Mouse (Mus musculus): ENCODE measurements around the gene Baz1b.

Gene Baz1b

GRCm38 (mm10) chr5:135236571-135236970, 49.5 kb downstream of the Baz1b start:
- peak; percentile 37 for DNase-seq (ENCODE audit: low spot score)

- DNase-seq (ENCODE audit: low spot score), result no peak
Observed at GRCm38 (mm10) chr5:135238832-135239231, 51.8 kb downstream of the Baz1b start.

- no peak for DNase-seq (ENCODE audit: low spot score)
Observed at GRCm38 (mm10) chr5:135241474-135241873, 54.4 kb downstream of the Baz1b start.

- no peak for DNase-seq (ENCODE audit: low spot score)
Observed at GRCm38 (mm10) chr5:135242136-135242535, 55.1 kb downstream of the Baz1b start.

- no peak for DNase-seq (ENCODE audit: low spot score)
Observed at GRCm38 (mm10) chr5:135242608-135243007, 55.5 kb downstream of the Baz1b start.

GRCm38 (mm10) chr5:135243166-135243565, 56.1 kb downstream of the Baz1b start:
- DNase-seq (ENCODE audit: low spot score), result no peak

GRCm38 (mm10) chr5:135246531-135246930, 59.5 kb downstream of the Baz1b start:
- DNase-seq (ENCODE audit: low spot score), result no peak

- no peak for DNase-seq (ENCODE audit: low spot score)
Observed at GRCm38 (mm10) chr5:135247337-135247736, 60.3 kb downstream of the Baz1b start.

- DNase-seq (ENCODE audit: low spot score), result no peak
Observed at GRCm38 (mm10) chr5:135248956-135249676, 62.1 kb downstream of the Baz1b start.

- DNase-seq (ENCODE audit: low spot score), result no peak
Observed at GRCm38 (mm10) chr5:135250186-135251078, 63.4 kb downstream of the Baz1b start.

- peak; percentile 87 for DNase-seq (ENCODE audit: low spot score)
Observed at GRCm38 (mm10) chr5:135251079-135251454, 64.0 kb downstream of the Baz1b start, which contains the start of gene Fzd9. TSS of gene Fzd9 (minus strand) at chr5:135251230.

- no peak for DNase-seq (ENCODE audit: low spot score)
Observed at GRCm38 (mm10) chr5:135253741-135254401, 66.8 kb downstream of the Baz1b start.

GRCm38 (mm10) chr5:135256166-135256565, 69.1 kb downstream of the Baz1b start:
- no peak for DNase-seq (ENCODE audit: low spot score)

GRCm38 (mm10) chr5:135257559-135257958, 70.5 kb downstream of the Baz1b start:
- DNase-seq (ENCODE audit: low spot score), result no peak

GRCm38 (mm10) chr5:135258280-135259150, 71.5 kb downstream of the Baz1b start:
- no peak for DNase-seq (ENCODE audit: low spot score)

GRCm38 (mm10) chr5:135263866-135264503, 76.9 kb downstream of the Baz1b start:
- DNase-seq (ENCODE audit: low spot score), result no peak

- DNase-seq (ENCODE audit: low spot score), result no peak
Observed at GRCm38 (mm10) chr5:135264548-135264947, 77.5 kb downstream of the Baz1b start.

- DNase-seq (ENCODE audit: low spot score), result no peak
Observed at GRCm38 (mm10) chr5:135269451-135269850, 82.4 kb downstream of the Baz1b start.

GRCm38 (mm10) chr5:135270361-135270760, 83.3 kb downstream of the Baz1b start:
- DNase-seq (ENCODE audit: low spot score), result no peak

- DNase-seq (ENCODE audit: low spot score), result no peak
Observed at GRCm38 (mm10) chr5:135271563-135272165, 84.6 kb downstream of the Baz1b start.
